Mouse (Mus musculus) regulatory T cell (primary cell): ENCODE measurements around the gene 1700019N19Rik.

Source experiments
- in situ Hi-C: fragments of 300-600 bp; cut with MboI, MseI; formaldehyde crosslinking; loops from one replicate; pipeline ENCODE4 v1.15.1; 2025; ENCODE audit warnings: high pct_unique_total_duplicates

1700019N19Rik gene

DNA sequence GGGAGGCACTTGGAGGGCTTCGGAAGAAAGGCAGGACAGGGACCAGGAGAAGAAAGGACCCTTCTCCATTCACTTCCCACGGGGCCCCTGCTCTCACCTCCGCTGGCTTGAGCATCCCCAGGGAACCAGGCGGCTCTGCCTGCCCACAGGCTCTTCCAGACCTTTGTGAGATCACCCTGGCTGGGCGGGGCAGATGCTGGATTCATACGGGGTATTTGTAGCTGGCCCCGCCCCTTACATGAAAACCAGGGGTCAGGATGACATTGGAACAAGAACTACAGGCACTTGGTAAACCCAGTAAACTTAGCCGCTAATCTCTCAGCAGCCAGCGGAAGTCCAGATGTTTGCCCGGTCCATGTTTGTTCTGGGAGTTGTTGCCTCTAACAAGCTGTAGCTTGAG is at the start of gene 1700019N19Rik:
Gene 1700019N19Rik (minus strand): TSS at position 178 of the 400 bp plus-strand sequence.
- in situ Hi-C loops, result no loop called here

DNA sequence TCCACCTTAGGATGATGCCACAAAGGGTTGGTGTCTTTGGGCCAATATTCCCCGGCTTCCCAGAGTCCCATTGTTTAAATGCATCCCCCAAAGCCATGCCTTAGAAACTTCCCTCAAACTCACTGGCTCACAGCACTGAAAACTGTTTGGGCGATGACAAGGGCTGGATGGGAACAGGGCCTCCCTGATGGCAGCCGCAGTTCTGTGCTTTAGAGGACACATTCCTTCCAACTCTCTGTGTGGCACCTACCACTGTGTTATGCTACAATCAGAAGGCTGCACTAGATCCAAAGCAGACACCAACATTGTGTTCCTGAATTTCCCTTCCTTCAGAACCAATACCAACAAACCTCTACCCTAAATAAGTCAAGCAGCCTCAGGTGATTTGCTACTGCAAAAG is 49.3 kb upstream of the 1700019N19Rik start:
- in situ Hi-C loops, result no loop called here

- in situ Hi-C loops, result no loop called here
Observed at GRCm38 (mm10) chr19:58840721-58841271, 46.5 kb upstream of the 1700019N19Rik start.

- in situ Hi-C loops, result no loop called here
Observed at GRCm38 (mm10) chr19:58839806-58840205, 45.5 kb upstream of the 1700019N19Rik start.

DNA sequence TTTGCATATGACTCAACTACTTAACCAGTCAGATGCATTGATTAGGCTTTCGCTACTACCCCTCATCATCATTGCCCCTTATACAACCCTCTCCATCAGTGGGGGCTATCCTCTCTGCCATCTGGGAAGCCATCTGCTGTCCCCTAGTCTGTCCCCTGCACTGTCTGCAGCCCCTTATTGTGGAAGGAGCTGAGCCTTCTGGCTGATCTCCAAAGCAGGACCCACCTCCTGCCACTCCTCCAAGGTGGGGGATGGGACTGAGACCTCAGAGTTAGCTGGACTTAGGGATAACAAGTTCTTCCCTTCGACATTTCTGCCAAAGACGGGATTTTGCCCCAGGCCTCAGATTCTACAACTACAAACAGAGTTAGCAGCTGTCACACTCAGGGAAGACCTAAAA is 45.1 kb upstream of the 1700019N19Rik start:
- in situ Hi-C loops, result no loop called here

- in situ Hi-C loops, result no loop called here
Observed at GRCm38 (mm10) chr19:58838706-58839105, 44.4 kb upstream of the 1700019N19Rik start.

GRCm38 (mm10) chr19:58833639-58834180 is 39.4 kb upstream of the 1700019N19Rik start:
- in situ Hi-C loops, result no loop called here

DNA sequence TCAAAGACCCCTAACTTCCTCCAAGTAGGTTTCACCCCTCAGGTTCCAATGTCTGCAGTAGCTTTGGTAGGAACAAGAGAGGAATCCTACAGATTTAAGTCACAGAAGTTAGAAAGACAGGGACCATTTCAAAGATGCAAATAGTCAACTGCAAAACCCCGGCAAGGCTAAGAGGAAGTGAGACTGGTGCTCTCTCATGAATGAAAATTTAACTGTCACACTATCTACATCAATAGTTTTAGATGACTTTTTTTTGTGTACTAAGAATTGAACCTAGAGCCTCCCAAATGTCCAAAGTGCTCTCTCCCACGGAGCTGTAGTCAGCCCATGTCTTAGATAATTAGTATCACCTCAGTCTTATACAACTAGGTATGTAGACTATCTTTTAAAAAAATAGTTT is 38.7 kb upstream of the 1700019N19Rik start:
- in situ Hi-C loops, result no loop called here

DNA sequence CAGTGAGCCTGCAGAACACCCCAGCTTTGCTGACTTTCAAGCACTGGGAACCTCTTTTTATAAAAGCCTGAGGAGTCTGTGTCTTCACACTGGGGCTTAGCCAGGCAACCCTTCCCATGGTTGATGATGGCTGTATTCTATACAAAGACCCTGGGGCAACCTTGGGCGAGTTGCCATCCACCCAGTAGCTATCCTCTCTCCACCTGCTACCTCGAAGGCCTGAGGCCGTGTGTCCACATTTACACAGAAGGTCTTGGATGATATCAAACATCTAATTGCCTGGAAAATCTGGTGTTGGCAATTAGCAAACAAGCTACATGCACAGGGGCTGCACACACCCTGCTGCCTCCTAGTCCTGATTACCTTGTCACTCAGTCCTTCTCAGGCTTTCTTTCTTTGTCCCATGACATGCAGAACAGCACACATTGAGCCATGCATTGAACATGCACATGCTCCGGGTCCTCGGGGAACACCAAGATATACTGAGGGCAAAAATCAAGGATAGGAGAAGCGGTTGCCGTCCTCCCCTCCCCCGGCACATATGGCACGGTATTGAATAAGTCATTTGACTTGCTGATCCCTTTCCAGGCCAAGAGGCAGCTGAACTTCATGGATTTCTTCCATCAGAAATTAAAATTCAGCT is 37.1 kb upstream of the 1700019N19Rik start:
- in situ Hi-C loops, result no loop called here

- in situ Hi-C loops, result no loop called here
Observed at GRCm38 (mm10) chr19:58830182-58830581, 35.9 kb upstream of the 1700019N19Rik start.

- in situ Hi-C loops, result no loop called here
Observed at GRCm38 (mm10) chr19:58829575-58829974, 35.3 kb upstream of the 1700019N19Rik start.

GRCm38 (mm10) chr19:58827656-58828055 is 33.4 kb upstream of the 1700019N19Rik start:
- in situ Hi-C loops, result no loop called here

DNA sequence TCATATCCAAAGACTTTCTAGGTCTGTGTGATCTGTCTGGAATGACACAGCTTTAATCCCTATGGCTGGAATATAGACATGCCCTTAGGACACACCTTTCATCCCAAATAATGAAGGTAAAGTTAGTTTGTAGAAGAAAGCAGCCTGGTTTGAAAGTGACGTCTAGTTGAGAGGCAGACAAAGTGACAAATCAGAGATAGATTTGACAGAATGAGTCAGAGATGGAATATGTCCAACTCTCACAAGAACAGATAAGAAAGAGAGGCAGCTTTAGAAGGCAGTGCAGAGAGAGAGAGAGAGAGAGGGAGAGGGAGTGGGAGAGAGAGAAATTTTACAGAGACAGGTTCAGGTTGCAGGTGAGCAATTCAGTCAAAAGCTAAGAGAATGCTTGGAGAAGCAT is 30.1 kb upstream of the 1700019N19Rik start:
- in situ Hi-C loops, result no loop called here

GRCm38 (mm10) chr19:58823301-58823700 is 29.0 kb upstream of the 1700019N19Rik start:
- in situ Hi-C loops, result no loop called here

DNA sequence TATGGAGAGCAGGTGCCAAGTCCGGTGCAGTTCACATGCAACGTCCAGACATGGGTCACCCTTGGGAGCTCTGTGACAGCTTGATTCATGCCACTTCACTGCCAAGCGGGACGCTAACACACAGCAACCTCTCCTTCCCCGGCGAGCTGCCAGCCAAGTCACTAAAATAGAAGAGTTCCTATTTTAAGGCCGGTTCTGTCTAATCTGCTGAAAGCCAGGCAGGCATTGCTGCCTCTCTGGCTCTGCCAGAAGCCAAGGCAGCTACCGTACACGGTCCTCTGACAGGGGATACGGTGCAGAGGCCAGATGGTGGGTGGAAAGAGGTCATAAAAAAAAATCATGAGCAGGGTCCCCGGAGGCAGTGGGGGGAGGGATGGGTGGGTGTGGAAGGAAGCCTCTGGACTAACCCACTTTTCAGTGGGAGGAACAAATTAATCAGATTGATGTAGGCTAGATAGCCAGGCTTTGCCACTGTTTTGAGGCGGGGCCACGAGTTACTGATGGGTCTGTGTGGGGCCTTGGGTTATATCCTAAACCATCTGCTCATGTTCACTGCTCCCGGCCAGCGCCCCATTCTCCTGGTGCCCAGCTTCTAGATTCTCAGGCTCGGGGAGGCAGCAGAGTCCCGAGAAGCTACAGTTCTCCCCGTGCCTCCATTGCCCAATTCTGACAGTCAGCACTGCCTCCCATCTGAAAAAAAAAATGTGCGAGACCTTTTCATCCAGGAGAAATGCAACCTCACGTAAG is 28.4 kb upstream of the 1700019N19Rik start:
- in situ Hi-C loops, result no loop called here

DNA sequence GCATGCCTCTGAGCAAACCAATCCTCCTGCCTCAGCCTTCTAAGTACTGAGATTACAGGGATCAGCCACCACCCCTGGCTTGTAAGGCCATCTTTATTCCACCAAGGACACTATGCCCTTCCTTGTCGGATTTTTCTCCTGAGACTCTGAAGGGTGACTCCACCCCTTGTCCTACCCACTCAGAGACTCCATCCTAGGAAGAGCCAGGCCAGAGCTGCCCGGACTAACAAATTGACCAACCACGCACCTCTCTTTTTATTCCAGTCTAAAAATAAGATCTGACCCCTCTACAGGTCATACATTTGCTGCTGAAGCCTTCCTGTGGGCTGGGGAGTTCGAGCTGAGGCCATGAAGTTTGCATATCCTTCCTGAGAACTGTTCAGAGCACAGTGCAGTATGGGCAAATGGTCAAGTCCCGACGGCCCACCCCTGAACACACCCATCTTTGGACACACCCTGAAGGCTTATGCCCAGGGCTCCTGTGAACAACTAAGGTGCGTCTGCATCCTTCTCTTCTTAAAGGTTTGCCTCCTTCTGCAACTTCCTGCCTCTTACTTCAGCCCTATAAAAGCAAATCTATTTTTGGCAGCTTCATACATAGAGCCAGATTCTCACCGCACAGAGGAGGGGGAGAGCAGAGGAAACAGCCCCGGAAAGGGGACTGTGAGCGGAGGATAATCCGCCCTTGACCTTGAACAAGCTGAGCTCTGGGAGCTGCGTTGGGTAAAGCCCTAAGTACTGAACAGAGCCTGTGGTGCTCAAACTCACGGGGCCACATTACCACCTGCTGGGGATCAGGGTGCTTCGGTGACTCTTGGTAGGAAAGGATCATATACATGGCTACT is 24.5 kb upstream of the 1700019N19Rik start:
- in situ Hi-C loops, result loop anchor here (5.0 kb wide), 1 partner anchor 99 kb away; no protein-coding TSS in a partner anchor

DNA sequence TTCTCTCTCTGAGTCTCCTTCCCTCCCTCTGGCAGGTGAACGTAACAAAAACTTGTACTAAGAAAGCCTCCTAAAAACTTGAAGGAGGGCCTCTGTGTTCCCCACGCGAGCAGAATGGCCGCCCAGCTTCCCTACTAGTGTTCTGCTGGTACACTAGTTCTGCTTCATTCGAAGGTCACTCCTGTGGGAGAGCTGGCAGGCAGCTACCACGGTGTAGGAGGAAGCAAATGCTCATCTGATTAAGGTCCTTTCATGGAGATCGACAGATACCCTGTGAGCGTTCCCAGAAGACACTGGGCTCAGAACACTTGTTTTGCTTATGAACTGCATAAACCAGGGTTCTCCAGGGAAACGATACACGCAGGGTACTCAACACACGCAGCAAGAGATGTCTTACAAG is 23.1 kb upstream of the 1700019N19Rik start:
- in situ Hi-C loops, result loop anchor here (5.0 kb wide), 1 partner anchor 100 kb away; no protein-coding TSS in a partner anchor

DNA sequence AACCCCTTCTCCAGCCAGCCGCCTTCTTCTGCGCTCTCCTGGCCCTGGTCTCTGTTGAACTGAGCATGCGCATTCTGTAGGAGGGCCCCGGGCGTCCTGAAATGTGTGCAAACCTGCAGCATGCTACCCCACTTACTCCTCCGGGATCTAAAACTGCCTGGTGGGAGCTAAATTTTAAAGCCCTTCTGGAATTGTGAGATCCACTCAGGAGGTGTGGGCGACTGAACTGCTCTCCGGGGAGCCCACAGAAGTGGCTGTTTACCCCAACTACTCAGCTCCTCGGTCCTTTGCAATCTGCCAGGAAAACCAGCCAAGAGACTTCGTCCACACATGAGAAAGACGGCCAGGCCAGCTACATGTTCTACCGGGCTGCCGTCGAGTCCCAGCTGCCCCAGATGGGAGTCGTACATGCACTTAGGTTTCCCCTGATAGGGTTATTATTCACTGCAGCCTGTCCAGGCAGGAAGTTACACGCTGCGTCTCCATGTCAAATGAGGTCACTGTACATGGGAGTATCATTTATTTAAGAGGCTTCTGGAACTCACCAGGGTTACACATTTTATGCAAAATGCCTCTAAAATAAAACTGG is 22.3 kb upstream of the 1700019N19Rik start:
- in situ Hi-C loops, result loop anchor here (5.0 kb wide), 1 partner anchor 101 kb away; no protein-coding TSS in a partner anchor

DNA sequence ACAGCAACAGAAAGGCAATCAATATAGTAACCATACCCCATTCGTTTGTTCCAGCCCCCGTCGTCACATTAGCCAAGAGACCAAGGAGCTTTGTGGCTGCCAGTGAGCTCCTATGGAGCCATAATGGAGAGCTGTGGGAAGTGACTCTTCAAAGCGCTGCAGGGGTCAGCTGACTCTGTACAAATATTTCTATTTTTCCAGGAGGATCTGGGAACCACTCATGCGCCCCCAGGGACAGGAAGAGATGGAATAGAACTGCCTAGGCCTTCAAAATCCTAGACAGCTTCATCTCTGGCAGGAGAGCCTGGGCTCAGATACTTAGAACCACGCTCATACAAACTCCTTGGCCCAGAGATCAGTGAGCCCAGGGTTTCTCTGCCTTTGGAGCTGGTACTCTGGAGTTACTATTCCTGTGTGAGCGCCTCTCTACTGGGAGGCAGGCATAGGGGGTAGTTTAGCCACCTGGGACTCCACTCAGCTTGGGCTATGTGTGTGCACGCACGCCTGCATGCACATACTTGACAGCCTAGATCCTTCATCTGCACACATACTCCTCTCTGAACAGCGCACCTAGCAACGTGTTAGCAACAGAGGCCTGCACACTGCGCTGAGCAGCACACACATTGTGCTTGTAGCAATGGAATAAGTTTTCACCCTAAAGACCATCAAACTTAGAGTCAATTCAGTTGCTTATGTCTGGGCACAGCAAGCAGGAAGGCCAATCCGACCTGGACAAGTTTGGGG is 21.1 kb upstream of the 1700019N19Rik start:
- in situ Hi-C loops, result loop anchor here (5.0 kb wide), 1 partner anchor 102 kb away; no protein-coding TSS in a partner anchor

- in situ Hi-C loops, result no loop called here
Observed at GRCm38 (mm10) chr19:58810536-58810935, 16.3 kb upstream of the 1700019N19Rik start.
